Mouse (Mus musculus): ENCODE results near the gene Keg1.
"Not testable (repeated sequence)": the region's sequence is repeated elsewhere in the genome, so short reads cannot be mapped to it uniquely, and the experiment has no call there.

GRCm38 (mm10) chr19:12720919-12721318, 25.3 kb downstream of the Keg1 start:
- TF ChIP-seq CTCF, POLR2A (IDR thresholded peaks at IDR 0.05; ENCODE audit: insufficient read depth, low read depth, low read length): not testable (repeated sequence)
